Mouse (Mus musculus) megakaryocyte, embryonic 14.5 days (primary cell): Measurements from ENCODE around the gene Emilin2.

Source experiments
- FLI1 ChIP-seq: IDR thresholded peaks from 2 replicates; pipeline ENCODE4 v1.6.1; 2012; ENCODE audit warnings: low read length, inconsistent platforms, mixed read lengths
- GATA1 ChIP-seq: IDR thresholded peaks from 3 replicates; pipeline ENCODE4 v1.6.1; 2012; ENCODE audit warnings: mixed read lengths, low read length, inconsistent platforms, borderline replicate concordance

DNA sequence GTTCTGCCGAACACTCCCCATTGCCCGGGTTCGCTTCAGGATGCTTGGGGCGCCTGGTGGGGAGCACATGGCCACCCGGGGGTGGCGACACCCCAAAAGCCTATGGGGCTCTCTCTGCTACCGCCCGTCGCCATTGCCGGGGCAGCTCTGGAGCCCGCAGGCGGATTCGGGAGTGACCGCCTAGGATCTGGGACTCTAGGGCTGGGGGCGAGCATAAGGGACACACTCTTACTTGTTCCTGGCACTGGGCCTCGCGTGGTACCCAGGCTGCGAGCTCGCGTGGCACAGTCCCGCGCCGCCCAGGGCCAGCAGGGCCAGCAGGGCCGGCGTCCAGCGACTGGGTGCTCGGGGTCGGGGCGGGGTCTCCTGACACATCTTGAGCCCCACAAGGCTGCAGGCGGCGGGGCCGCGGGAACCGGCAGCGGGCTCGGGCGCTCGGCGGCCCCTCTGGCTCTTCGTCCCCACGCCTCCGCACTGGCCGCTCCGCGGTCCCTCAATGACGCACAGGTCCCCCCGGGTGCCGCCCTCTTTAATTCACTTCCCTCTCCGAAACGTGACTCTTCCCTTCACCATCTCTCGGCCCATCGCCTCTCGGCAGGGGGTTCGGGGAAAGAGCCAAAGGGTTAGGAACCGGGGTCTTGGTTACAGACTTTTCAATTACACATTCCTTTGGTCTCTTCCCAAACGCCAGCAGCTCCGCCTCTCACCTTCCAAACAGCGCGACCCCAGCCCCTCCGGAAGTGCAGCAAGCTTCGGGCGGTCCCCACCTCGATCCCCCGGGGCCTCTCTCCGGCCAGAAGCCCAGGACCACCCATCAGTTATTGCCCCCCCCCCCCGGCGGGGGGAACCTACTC, 1.1 kb downstream of the Emilin2 start:
- TF ChIP-seq GATA1: no peak
- no peak for TF ChIP-seq FLI1
